Mouse (Mus musculus): ENCODE data around the gene Stom. TPM values are rescaled to one million over a fixed set of nuclear protein-coding genes. Genes with fewer than 3 reads are reported as not detected.

Gene Stom
- total RNA-seq, 2 experiments from 2014 or later: 34.1 to 50.4 TPM

DNA sequence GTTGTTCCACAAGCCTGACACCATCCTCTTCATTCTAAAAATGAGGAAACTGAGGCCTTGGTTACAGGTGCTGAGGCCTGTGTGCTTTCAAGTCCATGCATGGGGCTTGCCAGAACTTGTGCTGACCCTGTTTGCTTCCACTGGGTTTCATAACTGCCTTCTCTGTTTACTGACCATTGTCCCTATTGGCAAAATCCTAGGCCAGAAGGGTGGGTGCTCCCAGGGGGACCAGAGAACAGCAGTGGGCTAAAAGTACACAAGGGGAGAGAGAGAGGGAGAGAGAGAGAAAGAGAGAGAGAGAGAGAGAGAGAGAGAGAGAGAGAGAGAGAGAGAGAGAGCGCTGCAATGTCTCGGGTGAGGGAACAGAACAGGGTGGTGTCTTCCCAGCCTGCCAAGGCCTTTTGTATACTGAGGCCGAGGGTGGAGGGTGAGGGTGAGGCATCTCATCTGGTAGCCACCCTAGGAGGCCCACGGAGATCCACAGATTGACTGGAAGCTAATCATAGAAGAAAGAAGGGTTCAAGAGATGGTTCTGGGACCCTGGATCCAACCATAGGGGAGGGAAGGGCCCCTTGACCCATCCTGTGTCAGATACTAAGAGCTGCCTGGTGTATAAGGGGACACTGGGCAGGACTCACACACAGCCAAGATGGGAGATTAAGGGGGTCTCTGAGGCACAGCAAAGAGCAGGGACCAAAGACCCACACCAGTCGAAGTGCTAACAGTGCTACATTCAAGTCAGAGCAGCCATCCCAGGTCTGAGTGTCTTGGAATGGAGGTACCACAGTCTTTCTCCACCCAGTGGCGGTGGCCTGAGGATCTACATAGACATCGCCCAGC lies 58.2 kb downstream of the Stom start:
- no peak for DNase-seq (ENCODE audit: low spot score in 2 of 2)

DNA sequence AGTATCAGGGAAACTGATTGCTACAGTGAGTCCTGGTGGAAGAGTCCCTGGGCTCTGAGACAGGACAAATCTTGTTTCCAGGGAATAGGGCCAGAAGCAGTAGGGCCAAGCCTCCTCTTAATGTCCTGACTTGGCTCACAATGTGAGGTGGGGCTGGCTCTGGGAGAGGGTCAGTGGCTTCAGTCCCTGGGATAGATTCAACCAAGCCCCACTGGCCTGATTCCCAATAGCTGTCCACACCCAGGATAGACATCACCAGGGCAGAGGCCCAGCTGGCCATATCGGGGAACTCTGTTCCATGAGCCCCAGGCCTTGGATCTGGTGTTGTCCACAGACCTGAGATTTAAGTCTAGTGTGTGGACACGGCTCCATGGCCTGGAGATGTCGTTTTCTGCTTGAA lies 59.1 kb downstream of the Stom start:
- peak; percentile 69 to 86 for DNase-seq (ENCODE audit: low spot score in 2 of 2)

DNA sequence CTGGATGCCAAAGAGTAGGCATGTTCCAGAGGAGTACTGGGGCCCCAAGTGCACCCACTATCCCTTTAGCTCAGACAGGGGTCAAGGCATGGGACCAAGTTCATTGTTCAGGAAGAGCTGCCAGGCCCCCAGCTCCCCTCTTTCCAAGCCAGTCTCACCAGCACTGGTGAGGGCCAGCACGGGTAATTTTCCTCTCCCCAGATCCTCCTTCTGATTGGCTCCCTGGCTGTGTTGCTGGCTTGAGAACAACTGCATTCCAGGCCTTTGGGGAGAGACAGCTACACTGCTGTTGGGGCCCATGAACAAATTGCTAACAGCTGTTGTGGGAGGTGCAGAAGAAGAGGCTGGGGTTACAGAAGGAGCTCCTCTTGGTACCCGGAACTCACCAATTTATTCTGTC lies 63.2 kb downstream of the Stom start:
- peak; percentile 38 to 74 for DNase-seq (ENCODE audit: low spot score in 2 of 2)

DNA sequence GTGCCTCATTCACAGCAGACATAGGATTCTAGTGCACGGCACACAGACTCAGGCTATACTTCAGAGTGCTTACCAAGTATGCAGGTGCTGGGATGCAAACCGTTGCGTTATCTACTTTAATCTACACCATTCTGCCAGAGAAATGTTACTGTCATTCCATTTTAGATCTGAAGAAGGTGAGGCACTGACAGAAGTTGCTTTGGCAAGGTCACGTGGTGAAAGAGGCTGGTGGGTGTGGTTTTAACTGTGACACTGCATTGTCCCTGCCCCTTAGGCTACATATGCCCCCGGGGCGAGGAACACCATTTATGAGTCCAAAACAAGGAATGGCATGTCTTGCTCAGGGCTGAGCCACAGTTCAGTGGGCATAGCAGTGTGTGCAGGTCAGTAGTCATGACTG lies 63.9 kb downstream of the Stom start:
- DNase-seq (ENCODE audit: low spot score in 2 of 2): no peak

DNA sequence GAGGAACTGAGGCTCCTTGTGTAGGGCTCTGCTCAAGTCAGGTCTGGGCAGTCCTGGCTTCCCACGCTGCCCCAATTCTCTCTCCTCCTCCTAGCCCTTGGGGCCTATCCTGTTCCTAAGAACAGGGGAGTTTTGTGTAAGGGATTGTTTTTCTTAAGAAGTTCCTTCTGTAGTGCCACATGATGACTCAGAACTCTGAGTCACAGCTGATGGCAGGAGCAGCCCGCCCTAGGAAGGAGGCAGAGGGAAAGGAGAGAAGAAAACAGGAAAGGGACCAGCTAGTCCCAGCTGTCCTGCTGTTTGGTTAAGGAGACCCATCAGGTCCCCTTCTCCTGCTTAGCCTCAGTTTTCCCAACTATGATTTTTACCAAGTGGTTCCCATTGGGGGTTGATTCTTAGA lies 65.0 kb downstream of the Stom start:
- no peak for DNase-seq (ENCODE audit: low spot score in 2 of 2)

DNA sequence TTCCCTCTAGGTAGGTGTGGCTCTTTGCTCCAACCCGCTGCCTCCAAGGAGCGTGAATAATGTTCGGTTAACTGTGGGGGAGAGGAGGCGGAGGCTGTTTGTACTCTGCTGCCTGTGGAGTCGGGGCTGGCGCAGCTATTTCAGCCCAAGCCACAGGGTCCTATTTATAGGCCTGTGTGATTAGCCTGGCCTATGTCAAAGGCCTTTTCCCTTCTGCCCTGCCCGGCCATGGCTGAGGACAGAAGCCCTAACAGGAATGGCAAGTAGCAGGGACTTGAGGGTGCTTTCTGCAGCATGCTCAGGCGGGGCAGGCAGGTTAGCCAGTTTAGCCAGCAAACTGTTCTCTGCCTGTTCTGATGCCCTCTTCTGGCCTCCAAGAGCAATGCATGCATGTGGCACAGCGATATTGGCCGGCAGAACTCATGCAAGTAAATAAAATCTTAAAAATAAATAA lies 66.2 kb downstream of the Stom start:
- DNase-seq (ENCODE audit: low spot score in 2 of 2): peak in 1 of 2 experiments; percentile 55

DNA sequence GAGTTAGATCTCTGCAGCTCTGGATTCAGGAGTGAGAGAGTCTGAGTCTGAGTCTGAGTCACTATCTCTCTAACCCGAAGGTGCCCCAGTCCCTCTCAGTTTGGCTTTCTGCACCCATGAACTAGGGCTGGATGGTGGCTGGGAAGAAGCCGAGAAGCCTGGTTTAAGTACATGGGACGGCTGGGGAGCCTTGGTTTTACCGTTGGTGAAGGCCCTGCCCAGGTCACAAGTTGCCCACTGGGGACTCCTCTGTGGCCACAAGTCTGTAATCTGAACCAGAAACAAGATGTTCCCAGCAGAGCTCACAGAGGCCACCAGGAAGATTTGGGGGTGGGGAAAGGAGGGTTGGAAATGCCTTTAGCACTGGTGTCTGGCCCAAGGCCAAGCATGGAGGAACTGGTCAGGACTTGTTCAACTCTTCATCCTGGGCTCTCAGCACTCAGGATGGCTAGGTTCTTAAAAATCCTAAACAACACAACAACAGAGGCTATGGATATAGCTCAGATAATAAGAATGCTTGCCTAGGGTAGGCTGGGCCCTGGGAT lies 67.0 kb downstream of the Stom start:
- DNase-seq (ENCODE audit: low spot score in 2 of 2): no peak

DNA sequence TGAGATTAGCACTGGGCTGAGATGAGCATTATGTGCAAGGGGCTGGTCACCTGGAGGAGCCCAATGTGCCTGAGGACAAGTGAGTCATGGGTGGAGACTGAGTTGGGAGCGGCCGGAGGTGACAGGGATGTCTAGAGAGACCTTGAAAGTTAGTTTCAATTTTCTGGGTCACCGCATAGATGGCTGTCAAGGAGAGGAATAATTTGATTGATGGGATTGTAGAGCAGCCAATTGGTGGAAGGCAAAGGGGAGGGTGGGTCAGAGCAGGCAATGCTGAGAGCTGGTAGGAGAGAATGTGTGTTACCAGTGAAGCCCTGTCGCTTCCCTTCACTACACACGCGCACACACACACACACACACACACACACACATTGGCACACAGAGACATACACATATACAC lies 67.6 kb downstream of the Stom start:
- no peak for DNase-seq (ENCODE audit: low spot score in 2 of 2)

DNA sequence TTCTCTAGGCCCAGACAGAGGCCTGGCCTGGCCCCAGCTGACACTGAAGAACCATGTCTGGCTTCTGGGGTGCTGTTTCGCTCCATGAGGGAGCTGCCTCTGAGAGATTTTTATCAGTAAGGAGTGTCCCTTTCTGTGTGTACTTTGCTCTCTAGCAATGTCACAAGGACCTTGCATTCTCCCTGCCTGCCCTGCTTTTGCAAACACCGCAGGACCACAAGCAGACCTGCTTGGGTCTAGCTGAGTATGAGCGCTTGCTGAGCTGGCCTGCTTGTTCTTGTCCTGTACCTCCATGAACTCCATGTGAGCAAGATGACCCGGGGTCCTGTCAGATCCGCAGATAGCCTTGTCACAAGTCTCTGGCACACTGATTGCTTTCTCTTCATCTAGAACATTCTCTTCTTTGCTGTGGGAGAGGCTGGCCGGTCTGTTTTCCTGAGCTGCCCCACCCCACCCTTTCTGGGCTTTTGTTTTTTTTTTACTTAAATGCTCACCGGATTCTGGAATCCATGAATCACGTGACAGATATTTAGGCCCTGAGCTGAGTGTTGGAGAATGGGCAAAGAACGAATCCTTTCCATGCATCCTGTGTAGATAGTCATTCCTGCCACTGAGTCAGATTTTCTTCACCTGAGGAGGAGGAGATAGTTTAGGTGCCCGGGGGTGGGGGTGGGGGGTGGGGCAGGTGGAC lies 68.8 kb downstream of the Stom start:
- no peak for DNase-seq (ENCODE audit: low spot score in 2 of 2)

DNA sequence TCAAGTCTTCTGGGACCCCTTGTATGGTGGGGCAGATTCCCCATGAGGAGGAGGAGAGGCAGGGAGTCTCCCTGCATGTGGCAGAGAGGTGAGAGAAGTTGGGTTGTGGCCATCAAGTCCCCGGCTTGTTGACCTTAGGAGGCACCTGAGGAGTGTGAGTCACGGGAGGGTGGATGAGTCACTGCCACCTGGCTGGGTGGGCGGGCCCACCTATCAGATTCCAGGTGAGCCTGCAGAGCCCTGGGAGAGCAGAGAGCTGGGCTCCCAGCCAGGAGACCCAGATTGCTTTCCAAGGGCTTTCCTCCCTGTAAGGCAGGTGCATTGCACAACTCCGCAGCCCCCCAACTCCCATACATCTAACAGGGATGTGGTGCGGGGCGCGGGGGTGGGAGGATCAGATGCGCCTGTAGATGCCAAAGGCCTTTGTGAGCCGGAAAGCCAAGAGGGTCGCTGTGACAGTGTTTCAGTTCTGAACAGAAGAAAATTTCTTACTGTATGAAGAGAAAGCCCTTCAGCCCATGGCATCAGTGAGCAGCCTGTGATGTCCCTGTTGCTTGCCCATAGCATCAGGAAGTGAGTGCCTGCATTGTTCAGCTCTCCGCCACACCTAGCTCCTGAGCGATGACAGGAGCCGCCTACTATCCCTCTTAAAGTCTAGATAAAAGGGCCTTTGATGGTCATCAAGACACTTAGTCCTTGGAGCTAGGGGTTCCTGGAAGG lies 69.5 kb downstream of the Stom start:
- DNase-seq (ENCODE audit: low spot score in 2 of 2): peak in 1 of 2 experiments; percentile 10

DNA sequence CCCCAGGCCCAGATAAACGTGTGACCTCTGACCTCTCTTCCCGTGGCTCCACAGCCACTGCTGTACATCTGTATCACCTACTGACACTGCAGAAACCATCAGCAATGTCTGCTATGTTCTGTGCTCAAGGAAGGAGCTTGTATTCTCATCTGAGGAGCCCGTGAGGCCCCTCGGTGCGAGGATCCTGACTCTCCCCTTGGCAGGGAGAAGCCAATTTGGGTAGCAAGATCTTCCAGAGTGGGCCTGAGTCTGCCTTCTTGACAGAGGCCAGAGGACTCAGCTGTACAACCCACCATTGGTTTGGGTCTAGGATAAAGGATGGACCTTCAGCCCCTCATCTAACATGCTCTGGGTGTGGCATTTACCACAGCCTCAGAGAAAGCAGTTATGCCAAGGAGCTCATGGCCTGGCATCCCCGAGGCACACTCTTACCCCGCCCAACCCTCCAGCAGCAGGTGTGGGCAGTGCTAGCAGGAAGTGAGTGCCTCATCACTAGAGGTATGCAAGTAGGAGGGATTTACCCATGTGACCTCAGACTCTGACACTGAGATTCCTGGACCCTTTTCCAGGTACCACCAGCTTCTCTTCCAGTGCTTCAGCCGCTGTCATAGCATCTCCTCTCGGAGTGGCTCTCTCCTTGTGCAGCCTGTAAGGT lies 70.4 kb downstream of the Stom start:
- DNase-seq (ENCODE audit: low spot score in 2 of 2): peak in 1 of 2 experiments; percentile 6

DNA sequence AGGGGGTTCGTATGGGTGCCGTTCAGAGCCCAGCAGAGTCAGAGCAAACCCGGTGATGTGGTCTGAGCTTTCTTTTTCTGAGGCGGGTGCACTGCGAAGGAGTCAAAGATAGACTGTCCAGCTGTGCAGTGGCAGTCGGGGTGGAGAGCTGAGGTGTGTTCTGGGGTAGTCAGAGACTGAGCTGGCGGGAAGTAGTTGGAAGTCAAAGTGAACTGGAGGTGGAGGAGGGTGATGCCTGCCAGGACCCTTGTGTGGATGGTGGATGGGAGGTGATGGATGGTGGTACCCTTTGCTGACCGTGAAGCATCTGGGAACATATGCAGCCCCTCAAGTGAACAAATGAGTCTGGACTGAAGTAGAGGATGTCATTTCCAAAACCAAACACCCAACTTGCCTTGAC lies 71.0 kb downstream of the Stom start:
- DNase-seq (ENCODE audit: low spot score in 2 of 2): peak in 1 of 2 experiments; percentile 12

DNA sequence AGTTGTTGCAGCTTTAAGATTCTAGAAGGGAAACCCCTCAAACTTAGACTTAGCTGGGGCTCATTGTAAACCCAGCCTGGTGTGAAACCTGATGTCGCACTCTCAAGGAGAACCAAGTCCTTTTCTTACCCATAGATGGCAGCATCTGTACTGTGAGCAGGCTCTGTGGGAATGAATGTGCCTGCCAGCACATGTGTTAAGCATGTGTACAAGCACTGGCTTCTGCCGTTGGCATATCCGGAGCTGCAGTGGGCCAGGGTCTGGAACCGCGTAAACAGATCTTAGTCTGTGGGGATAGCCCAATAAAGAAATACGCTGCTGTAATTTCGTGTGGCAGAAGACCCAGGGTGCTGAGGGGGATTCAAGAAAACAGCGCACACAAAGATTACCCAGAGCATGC lies 71.5 kb downstream of the Stom start:
- peak in 1 of 2 experiments; percentile 56 for DNase-seq (ENCODE audit: low spot score in 2 of 2)

DNA sequence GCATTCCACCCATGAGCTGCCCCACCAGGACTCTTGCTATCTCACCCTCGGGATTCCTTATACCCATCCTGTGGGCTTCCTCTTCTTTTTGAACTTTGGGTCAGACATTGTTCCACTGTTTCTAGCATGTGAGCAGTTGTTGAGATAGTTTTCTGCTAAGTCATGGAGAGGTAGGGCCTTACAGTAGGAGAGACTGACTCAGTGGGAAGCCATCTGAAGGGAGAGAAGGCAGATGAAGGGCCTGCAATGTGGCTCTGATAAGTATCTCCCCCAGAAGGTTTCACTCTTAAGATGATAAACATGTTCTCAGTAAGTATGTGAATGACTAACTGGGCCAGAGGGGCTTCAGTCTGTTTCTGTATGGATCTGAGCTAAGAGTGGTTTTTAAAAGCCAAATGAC lies 72.7 kb downstream of the Stom start:
- DNase-seq (ENCODE audit: low spot score in 2 of 2): no peak

Other genes starting within 250 kb of the Stom start
- gene AI182371, start 235.4 kb downstream of the Stom start, total RNA-seq (2021): under 1 TPM; 0.17 to 0.47 TPM
- gene Cntrl, start 227.5 kb downstream of the Stom start, total RNA-seq (2021): 10 to 100 TPM; 14.4 to 16.7 TPM
- gene Rab14, start 135.9 kb downstream of the Stom start, total RNA-seq (2021): 100 to 1,000 TPM; 119 to 130 TPM
- gene Gsn, start 80.6 kb downstream of the Stom start, total RNA-seq (2021): 100 to 1,000 TPM; 259 to 284 TPM
- gene 4930568D16Rik, start 30.8 kb upstream of the Stom start, total RNA-seq (2021): not detected
- not detected for gene 4930402F06Rik, start 60.2 kb upstream of the Stom start, total RNA-seq (2021)
- 10 to 100 TPM; 21.0 to 25.4 TPM for gene Ggta1, start 126.3 kb upstream of the Stom start, total RNA-seq (2021)
- gene Dab2ip, start 221.3 kb upstream of the Stom start, total RNA-seq (2021): 10 to 100 TPM; 72.7 to 80.4 TPM